Mouse (Mus musculus) heart, adult 2 months (tissue): ENCODE data around the gene Zfp428.

Experiments
- CTCF ChIP-seq: fragments of 200-600 bp; IDR thresholded peaks from 2 replicates; pipeline ENCODE4 v1.8.1; 2022; ENCODE audit warnings: antibody characterized with exemption, mild to moderate bottlenecking, moderate library complexity
- POLR2A ChIP-seq: fragments of 200-500 bp; IDR thresholded peaks from 2 replicates; pipeline ENCODE4 v1.6.1; 2011; ENCODE audit warnings: mild to moderate bottlenecking, low read depth, low read length, control low read depth; ENCODE audit not compliant: insufficient read depth

DNA sequence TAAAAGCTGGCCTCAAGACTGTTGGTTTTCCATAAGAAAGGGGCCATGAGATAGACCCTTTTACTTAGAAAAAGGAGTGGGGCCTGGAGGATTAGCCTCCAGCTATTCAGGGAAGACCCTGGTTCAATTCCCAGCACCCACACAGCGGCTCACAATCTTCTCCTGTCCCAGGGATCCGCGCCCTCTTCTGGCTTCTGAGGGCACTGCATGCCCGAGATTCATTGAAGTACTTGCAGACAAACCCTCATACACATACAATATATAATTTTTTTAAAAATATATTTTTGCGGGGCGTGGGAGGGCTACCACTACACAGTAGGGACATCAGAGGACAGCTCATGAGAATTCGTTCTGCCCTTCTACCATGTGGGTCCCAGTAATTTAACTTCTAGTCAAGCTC lies 5.9 kb upstream of the Zfp428 start:
- no peak for TF ChIP-seq POLR2A
- TF ChIP-seq CTCF, result peak; percentile 59
